Mouse (Mus musculus) testis, postnatal 10 days (tissue): ENCODE results near the gene Isg20l2.

Source experiments
- DNase-seq: peaks from one replicate; pipeline ENCODE4 v3.0.0; 2021; ENCODE audit warnings: low spot score

Gene Isg20l2

GRCm38 (mm10) chr3:87979493-87979892, 49.4 kb downstream of the Isg20l2 start:
- DNase-seq = no peak

- DNase-seq = no peak
These were observed 50.0 kb downstream of the Isg20l2 start for GRCm38 (mm10) chr3:87980085-87980484.

- DNase-seq = no peak
These were observed 50.6 kb downstream of the Isg20l2 start for GRCm38 (mm10) chr3:87980728-87981127.

DNA sequence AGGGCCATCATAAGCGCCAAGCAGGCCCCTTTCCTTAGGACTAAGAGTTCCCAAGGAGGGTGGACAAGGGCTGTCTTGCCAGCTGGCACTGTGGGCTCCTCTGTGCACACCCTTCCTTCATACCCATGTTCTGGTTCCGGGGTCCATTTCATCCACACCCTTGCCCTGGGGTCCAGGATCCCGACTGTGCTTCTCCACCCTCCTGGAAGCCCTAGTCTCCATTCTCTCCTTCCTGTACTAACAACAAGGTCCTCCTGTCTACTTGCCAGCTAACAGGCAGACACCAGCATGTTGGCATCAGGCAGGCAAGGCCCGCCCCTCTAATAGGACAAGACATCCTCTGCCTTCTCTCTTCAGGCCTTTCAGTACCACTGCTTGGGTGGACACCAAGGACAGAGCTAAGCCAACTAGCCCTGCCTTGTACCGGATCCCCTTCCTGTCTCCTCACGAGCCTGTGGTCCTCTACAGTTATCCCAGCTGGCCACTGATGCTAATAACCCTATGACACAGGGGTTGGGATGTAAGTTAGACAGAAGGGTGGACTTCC, 51.2 kb downstream of the Isg20l2 start:
- DNase-seq = no peak

DNA sequence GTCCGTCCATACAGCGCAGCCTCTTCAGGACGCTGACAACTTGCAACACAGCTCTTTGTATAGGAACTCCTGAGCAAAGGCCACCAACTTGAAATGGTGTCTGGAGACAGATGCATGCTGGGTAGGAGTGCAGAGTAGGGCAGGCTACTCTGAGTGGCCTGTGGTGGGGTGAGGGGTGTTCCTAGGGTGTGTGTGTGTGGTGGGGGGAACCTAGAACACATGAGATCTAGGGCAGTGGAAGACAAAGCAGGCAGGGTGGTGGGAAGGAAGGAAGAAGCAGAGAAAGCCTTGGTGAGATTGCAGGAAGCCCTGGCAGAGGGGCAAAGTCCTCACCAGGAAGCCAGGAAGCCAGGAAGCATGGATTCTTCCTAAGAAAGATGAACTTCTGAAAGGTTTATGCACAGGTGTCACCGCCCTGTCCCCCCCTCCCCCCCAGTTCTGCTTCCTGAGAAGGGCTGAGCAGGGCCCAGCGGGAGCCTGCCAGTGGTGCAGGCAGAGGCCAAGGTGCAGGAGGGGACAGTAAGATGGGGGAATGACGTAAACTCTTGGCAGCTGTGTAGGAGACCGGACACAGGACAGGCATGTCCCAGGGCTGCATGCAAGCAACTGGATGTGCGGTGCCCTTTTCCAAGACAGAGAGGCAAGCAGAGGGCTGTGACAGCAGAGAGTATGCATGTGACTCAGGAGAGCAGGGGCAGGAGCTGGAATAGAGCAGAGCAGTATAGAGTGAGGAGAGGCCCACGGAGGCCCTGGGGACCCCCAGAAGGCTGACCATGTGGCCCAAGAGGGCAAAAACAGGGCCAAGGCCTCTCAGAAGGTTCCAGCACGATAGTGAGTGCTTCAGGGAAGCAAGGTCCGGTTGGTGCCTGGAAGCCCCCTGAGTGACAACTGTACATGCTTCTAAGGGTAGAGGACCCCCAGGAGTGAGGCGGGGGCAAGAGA, 52.1 kb downstream of the Isg20l2 start:
- DNase-seq = no peak

GRCm38 (mm10) chr3:87982836-87983601, 52.9 kb downstream of the Isg20l2 start:
- no peak for DNase-seq

DNA sequence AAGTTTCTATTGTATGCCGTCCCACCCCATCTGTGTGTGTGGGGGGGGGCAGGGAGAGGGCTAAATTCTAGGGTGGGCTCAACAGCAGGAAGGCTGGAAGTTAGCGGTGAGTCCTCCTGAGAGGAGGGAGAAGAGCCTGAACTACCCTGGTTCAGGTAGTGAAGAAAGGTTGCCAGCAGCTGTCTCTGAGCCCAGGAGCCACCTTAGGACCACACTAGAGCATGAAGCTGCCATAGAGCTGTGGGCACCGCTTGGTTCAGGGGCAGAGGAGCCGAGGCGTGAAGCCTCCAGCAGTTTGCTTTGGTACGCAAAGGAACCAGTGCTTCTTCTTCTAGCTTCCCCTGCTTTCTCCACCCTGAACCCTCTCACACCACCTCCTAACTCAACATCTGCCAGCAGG, 53.5 kb downstream of the Isg20l2 start:
- no peak for DNase-seq

GRCm38 (mm10) chr3:87984094-87984493, 54.0 kb downstream of the Isg20l2 start:
- no peak for DNase-seq

- peak; percentile 74 for DNase-seq
These were observed 55.6 kb downstream of the Isg20l2 start for GRCm38 (mm10) chr3:87985505-87986320.

- DNase-seq = peak; percentile 100
These were observed 56.8 kb downstream of the Isg20l2 start for GRCm38 (mm10) chr3:87986868-87987267.

- DNase-seq = no peak
These were observed 57.5 kb downstream of the Isg20l2 start for GRCm38 (mm10) chr3:87987633-87988032.

GRCm38 (mm10) chr3:87988068-87988467, 58.0 kb downstream of the Isg20l2 start:
- no peak for DNase-seq

DNA sequence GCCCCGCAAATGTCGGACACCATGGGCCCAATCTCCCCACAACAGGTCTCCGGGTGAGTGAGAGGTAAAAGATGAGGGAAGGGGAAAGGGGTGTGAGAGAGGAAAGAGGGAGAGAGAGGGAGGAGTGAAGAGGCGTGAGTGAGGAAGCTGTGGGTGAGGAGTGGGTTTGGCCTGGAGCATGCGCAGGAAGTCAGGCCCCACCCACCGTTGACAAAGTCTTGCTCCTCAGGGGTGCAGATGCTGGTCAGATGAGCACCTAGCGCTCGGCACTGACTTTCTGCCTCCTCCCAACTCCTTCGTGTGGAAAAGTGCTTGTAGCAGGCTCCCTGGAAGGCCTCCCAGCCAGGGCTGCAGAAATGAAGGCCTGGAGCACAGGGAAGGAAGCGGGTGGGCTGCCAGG, 59.8 kb downstream of the Isg20l2 start:
- no peak for DNase-seq
